Mouse (Mus musculus) kidney, postnatal 0 days (tissue): ENCODE results near the gene Nrm. TPM values are rescaled to one million over a fixed set of nuclear protein-coding genes. Genes with fewer than 3 reads are reported as not detected.

Source experiments
- ATAC-seq: fragments of 200-750 bp; cut with Nextera tagmentation; replicated peaks from 2 replicates; pipeline ENCODE4 v1.8.0; 2017; ENCODE audit warnings: low read depth, moderate number of reproducible peaks, moderate TSS enrichment, moderate library complexity; ENCODE audit not compliant: low FRiP score
- DNase-seq: peaks from one replicate; pipeline ENCODE4 v3.0.0-alpha.2; 2016; ENCODE audit warnings: low spot score
- H3K27ac ChIP-seq: fragments of 300-500 bp; sonication (generic); 2 replicates; pipeline ENCODE4 v1.5.1; 2014; ENCODE audit warnings: mild to moderate bottlenecking
- H3K27me3 ChIP-seq: fragments of 300-500 bp; sonication (generic); 2 replicates; pipeline ENCODE4 v1.6.1; 2014; ENCODE audit warnings: low read length, mixed read lengths; ENCODE audit not compliant: insufficient read depth
- H3K36me3 ChIP-seq: fragments of 300-500 bp; sonication (generic); 2 replicates; pipeline ENCODE4 v1.6.1; 2014; ENCODE audit warnings: low read length, mixed read lengths; ENCODE audit not compliant: insufficient read depth
- H3K4me1 ChIP-seq: fragments of 300-500 bp; sonication (generic); replicated peaks from 2 replicates; pipeline ENCODE4 v1.6.1; 2014; ENCODE audit warnings: antibody characterized with exemption, low read length, mixed read lengths; ENCODE audit not compliant: insufficient read depth
- H3K4me2 ChIP-seq: fragments of 300-500 bp; sonication (generic); 2 replicates; pipeline ENCODE4 v1.6.1; 2014; ENCODE audit warnings: mild to moderate bottlenecking, low read length, moderate library complexity, mixed read lengths
- H3K4me3 ChIP-seq: fragments of 300-500 bp; sonication (generic); replicated peaks from 2 replicates; pipeline ENCODE4 v1.5.1; 2014; ENCODE audit warnings: low read depth, low read length
- H3K9ac ChIP-seq: fragments of 300-500 bp; sonication (generic); 2 replicates; pipeline ENCODE4 v1.6.1; 2014; ENCODE audit warnings: low read depth, low read length
- H3K9me3 ChIP-seq: fragments of 300-500 bp; sonication (generic); replicated peaks from 2 replicates; pipeline ENCODE4 v1.6.1; 2016; ENCODE audit warnings: low read length, inconsistent platforms, mixed read lengths
- CTCF ChIP-seq: IDR thresholded peaks from 2 replicates; pipeline ENCODE4 v1.5.1; 2016; ENCODE audit warnings: antibody characterized with exemption, low read depth, mild to moderate bottlenecking, moderate library complexity
- WGBS: fragments of 180-500 bp; shearing (Covaris S2); extraction: QIAGEN DNeasy Blood & Tissue Kit; methylation state at CpG from one replicate; pipeline ENCODE4 v1.1.7; 2014; 5-methylcytosine and 5-hydroxymethylcytosine counted together
- polyA plus RNA-seq: library from polyadenylated mRNA; unstranded; fragments of >200 nt; fragmentation: Nextera tagmentation; extraction: Ambion mirVana; gene quantifications from 2 replicates; pipeline ENCODE4 v1.2.1, GENCODE M21; 2015

Nrm gene
- polyA plus RNA-seq, 1 experiment from 2014 or later, result 36.9 TPM

- WGBS, result 2% methylated on average over 70 of the region's 86 CpGs
- H3K27ac ChIP-seq, result peak within 1 kb of the TSS; percentile 85
- ATAC-seq, result peak; percentile 91
- H3K36me3 ChIP-seq, result peaks cover 16% of the 10 kb centered on the region; the same call in 1 of the 2 replicates
- H3K9ac ChIP-seq, result peak within 1 kb of the TSS; percentile 87
- no peaks in the 10 kb centered on the region for H3K27me3 ChIP-seq
- no peaks in the 10 kb centered on the region for H3K9me3 ChIP-seq
- H3K4me1 ChIP-seq, result peaks cover 4% of the 10 kb centered on the region; the same call in 1 of the 2 replicates
- peak within 1 kb of the TSS; percentile 88 for H3K4me3 ChIP-seq
- DNase-seq, result peak; percentile 95
- peak within 1 kb of the TSS; percentile 91 for H3K4me2 ChIP-seq
- no peak for TF ChIP-seq CTCF
Observed at GRCm38 (mm10) chr17:35896781-35897643, 35.9 kb downstream of the Nrm start, which contains the start of gene 2310061I04Rik. Gene 2310061I04Rik, minus strand, starts transcription at chr17:35897431.

DNA sequence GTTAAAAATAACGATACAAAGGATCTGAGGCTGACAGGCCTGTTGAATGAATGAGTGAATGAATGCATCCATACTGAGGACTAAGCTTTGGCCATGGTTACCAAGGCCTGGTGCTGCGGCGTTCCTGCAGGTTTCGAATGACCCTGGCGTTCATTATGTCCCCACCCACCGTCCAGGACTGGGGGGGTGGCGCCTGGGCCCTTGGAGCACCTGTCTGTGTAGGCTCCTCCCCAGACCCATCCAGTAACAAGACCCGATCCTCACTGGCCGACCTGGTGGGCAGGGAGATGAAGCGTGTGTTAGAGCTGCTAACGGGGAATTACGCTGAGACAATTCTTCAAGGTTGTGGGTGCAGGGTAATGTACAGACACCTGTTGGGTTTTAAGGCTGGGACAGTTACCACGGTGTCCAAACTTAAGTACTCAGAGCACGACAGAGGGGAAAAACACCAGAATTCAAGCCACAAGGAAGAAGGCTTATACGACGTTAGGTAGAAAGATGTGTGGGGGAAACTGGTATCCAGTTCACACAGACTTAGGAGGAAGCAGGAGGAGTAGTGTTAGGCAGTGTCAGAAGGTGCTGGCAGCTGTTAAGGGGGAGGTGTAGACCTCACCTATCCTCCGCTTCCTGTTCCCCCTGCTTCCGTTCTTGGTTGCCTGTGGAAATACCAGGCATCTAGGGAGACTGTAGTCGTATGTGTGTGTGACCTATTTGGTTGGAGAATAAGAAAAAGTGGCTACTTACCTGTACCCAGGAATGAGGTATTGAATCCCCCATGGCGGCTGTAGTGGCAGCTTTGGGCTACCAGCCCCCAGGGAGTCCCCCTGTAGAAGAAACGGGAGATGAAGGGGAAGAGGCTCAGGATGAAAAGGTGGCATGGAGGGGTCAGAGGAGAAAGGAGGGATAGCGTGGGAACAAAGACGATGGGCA, 36.8 kb downstream of the Nrm start:
- Histone ChIP-seq H3K4me3 (0 out of 2 replicates have a peak overlapping the region, but pooled peaks have one; percentile 88), H3K36me3 (peaks cover 10% of the 10 kb centered on the region; the same call in 1 of the 2 replicates), H3K27ac (0 out of 2 replicates have a peak overlapping the region, but pooled peaks have one; percentile 3), H3K9me3 (no peaks in the 10 kb centered on the region), H3K9ac (peak overlapping the region; percentile 38; the same call in 1 of the 2 replicates), H3K4me2 (peak overlapping the region; percentile 91; the same call in 1 of the 2 replicates), H3K27me3 (no peaks in the 10 kb centered on the region), H3K4me1 (peaks cover 4% of the 10 kb centered on the region; the same call in 1 of the 2 replicates)
- ATAC-seq (peak; percentile 56), DNase-seq (no peak)
- no peak for TF ChIP-seq CTCF
- 37% methylated on average over 23 of the region's 23 CpGs for WGBS

GRCm38 (mm10) chr17:35900636-35901035, 39.5 kb downstream of the Nrm start:
- Histone ChIP-seq H3K27ac (no peak overlapping the region), H3K4me2 (no peak overlapping the region), H3K9me3 (no peaks in the 10 kb centered on the region), H3K4me1 (peaks cover 2% of the 10 kb centered on the region; the same call in 1 of the 2 replicates), H3K36me3 (peaks cover 16% of the 10 kb centered on the region), H3K9ac (no peak overlapping the region), H3K4me3 (no peak overlapping the region), H3K27me3 (no peaks in the 10 kb centered on the region)
- 91% methylated on average over 3 of the region's 3 CpGs for whole genome bisulfite sequencing
- no peak for TF ChIP-seq CTCF
- DNase-seq (no peak), ATAC-seq (no peak)

DNA sequence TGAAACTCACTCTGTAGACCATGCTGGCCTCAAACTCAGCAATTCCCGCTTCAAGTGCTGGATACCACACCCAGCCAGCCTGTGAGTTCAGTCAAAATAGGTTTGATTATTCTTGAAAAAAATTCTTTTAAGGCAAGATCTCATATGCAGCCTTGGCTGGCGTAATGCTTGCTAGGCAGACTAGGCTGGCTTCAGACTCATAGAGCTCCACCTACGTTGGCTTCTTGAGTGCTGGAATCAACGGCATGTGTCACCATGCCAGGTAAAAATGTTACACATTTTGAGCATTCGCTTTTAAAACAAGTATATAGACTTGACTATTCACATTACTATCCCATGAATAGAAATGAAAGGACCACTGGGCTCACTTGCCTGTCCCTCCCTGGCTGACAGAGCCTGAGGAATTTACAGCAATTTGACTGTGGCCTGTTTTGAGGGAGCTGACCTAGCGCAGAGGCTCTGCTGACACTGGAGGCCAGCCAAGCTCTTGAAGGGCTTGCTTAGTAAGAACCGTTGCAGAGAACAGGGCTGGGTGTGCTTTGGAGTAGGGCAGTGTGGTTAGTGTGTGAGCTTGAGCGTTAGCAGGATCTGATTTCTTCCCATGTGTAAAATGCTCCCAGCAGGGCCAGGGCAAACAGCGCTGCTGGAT, 42.3 kb downstream of the Nrm start:
- Histone ChIP-seq H3K36me3 (peaks cover 19% of the 10 kb centered on the region), H3K9ac (no peak overlapping the region), H3K4me3 (no peak overlapping the region), H3K9me3 (no peaks in the 10 kb centered on the region), H3K4me1 (no peaks in the 10 kb centered on the region), H3K27me3 (no peaks in the 10 kb centered on the region), H3K27ac (no peak overlapping the region), H3K4me2 (no peak overlapping the region)
- DNase-seq (peak; percentile 50), ATAC-seq (no peak)
- WGBS, result 72% methylated on average over 9 of the region's 9 CpGs
- TF ChIP-seq CTCF, result no peak

DNA sequence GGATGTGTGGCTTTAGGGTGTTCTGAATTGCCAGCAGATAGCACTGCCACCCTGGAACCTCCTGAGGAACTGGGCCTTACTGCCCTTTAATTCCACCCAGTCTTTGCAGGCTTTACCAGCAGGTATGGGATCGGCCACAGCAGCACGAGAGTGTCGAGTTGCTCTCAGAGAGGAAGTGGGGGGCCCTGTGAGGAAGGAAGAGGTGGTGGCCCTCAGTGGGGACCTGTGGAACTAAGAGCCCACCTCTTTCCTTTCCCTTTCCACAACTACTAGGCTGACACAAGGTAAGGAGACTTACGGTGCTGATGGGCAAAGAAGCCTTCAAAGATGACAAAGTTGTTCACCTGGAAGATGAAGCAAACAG, 42.9 kb downstream of the Nrm start:
- H3K4me1 ChIP-seq, result peaks cover 2% of the 10 kb centered on the region; the same call in 1 of the 2 replicates
- peaks cover 19% of the 10 kb centered on the region for H3K36me3 ChIP-seq
- no peak overlapping the region for H3K9ac ChIP-seq
- ATAC-seq, result no peak
- 57% methylated on average over 4 of the region's 4 CpGs for WGBS
- TF ChIP-seq CTCF, result no peak
- no peaks in the 10 kb centered on the region for H3K9me3 ChIP-seq
- H3K27ac ChIP-seq, result no peak overlapping the region
- no peak overlapping the region for H3K4me3 ChIP-seq
- DNase-seq, result no peak
- H3K27me3 ChIP-seq, result no peaks in the 10 kb centered on the region
- no peak overlapping the region for H3K4me2 ChIP-seq
